Mouse (Mus musculus): Measurements from ENCODE around the gene Olfr1448. TPM values are rescaled to one million over a fixed set of nuclear protein-coding genes. Genes with fewer than 3 reads are reported as not detected.
"Not testable (repeated sequence)": the region's sequence is repeated elsewhere in the genome, so short reads cannot be mapped to it uniquely, and the experiment has no call there.

Olfr1448 gene
- not detected in 2 replicates for total RNA-seq (2012; rRNA removed)
- not detected for polyA plus RNA-seq (2012; ENCODE audit: insufficient read depth in 1 of 2, insufficient read length in 2 of 2, low read depth in 1 of 2, low replicate concordance in 2 of 2, missing spikeins in 1 of 2)

- no peaks in the 10 kb centered on the region for H3K9me3 ChIP-seq (replicated peaks; ENCODE audit: insufficient read depth, low read length)
- no peaks in the 10 kb centered on the region for H3K36me3 ChIP-seq (ENCODE audit: control insufficient read depth in 1 of 2, insufficient read depth in 2 of 2, low read length in 2 of 2)
- no peaks in the 10 kb centered on the region for H3K4me1 ChIP-seq (ENCODE audit: control insufficient read depth in 1 of 2, insufficient read depth in 2 of 2, low read length in 2 of 2)
- DNase-seq (ENCODE audit: low read depth, low spot score) = no peak
- no peak within 1 kb of the TSS for H3K27ac ChIP-seq (ENCODE audit: control insufficient read depth, low read depth, low read length)
- TF ChIP-seq ZKSCAN1 (IDR thresholded peaks at IDR 0.05; ENCODE audit: low read depth, low read length) (no peak), ELF1 (IDR thresholded peaks at IDR 0.05; ENCODE audit: low read depth, low read length) (no peak), POLR2AphosphoS2 (IDR thresholded peaks at IDR 0.05; ENCODE audit: low read length) (no peak), MYC (IDR thresholded peaks at IDR 0.05; ENCODE audit: low read depth, low read length) (no peak), POLR2AphosphoS5 (IDR thresholded peaks at IDR 0.05; ENCODE audit: borderline replicate concordance, low read depth, low read length) (no peak), MAFK (IDR thresholded peaks at IDR 0.05; ENCODE audit: borderline replicate concordance, low read depth, low read length) (no peak), USF2 (IDR thresholded peaks at IDR 0.05; ENCODE audit: borderline replicate concordance in 1 of 2, insufficient read depth in 1 of 2, low read depth in 1 of 2, low read length in 2 of 2) (no peak), RCOR1 (IDR thresholded peaks at IDR 0.05; ENCODE audit: low read depth, low read length) (no peak), USF1 (IDR thresholded peaks at IDR 0.05; ENCODE audit: low read depth, low read length) (no peak), TBP (IDR thresholded peaks at IDR 0.05; ENCODE audit: low read depth, low read length) (no peak), MEF2A (IDR thresholded peaks at IDR 0.05; ENCODE audit: extremely low read depth, insufficient replicate concordance, low read depth, low read length, poor library complexity, severe bottlenecking) (no peak), RAD21 (IDR thresholded peaks at IDR 0.05; ENCODE audit: low read depth, low read length) (no peak)
- H3K79me2 ChIP-seq (ENCODE audit: control insufficient read depth, insufficient read depth, low read length, poor library complexity) = no peaks in the 10 kb centered on the region
- H3K9ac ChIP-seq (ENCODE audit: control insufficient read depth, low read depth, low read length, poor library complexity, severe bottlenecking) = no peak within 1 kb of the TSS
- no peaks in the 10 kb centered on the region for H3K27me3 ChIP-seq (ENCODE audit: control insufficient read depth in 1 of 2, insufficient read depth in 2 of 2, low read length in 2 of 2)
- H3K4me3 ChIP-seq (ENCODE audit: control insufficient read depth in 1 of 2, insufficient read depth in 1 of 2, low read depth in 2 of 2, low read length in 2 of 2) = no peak within 1 kb of the TSS
These were observed at the start of gene Olfr1448 for GRCm38 (mm10) chr19:12924319-12924718. TSS of gene Olfr1448 (minus strand) at chr19:12924419.

- H3K4me1 ChIP-seq (ENCODE audit: control insufficient read depth in 1 of 2, insufficient read depth in 2 of 2, low read length in 2 of 2); H3K4me3 ChIP-seq (ENCODE audit: control insufficient read depth in 1 of 2, insufficient read depth in 1 of 2, low read depth in 2 of 2, low read length in 2 of 2); H3K9me3 ChIP-seq (replicated peaks; ENCODE audit: insufficient read depth, low read length); H3K27ac ChIP-seq (ENCODE audit: control insufficient read depth, low read depth, low read length); H3K27me3 ChIP-seq (ENCODE audit: control insufficient read depth in 1 of 2, insufficient read depth in 2 of 2, low read length in 2 of 2); H3K79me2 ChIP-seq (ENCODE audit: control insufficient read depth, insufficient read depth, low read length, poor library complexity); H3K9ac ChIP-seq (ENCODE audit: control insufficient read depth, low read depth, low read length, poor library complexity, severe bottlenecking); H3K36me3 ChIP-seq (ENCODE audit: control insufficient read depth in 1 of 2, insufficient read depth in 2 of 2, low read length in 2 of 2); DNase-seq (ENCODE audit: low read depth, low spot score): not testable (repeated sequence)
- 0 out of 2 replicates have a peak, but pooled peaks have one; percentile 30 for TF ChIP-seq MAFK (IDR thresholded peaks at IDR 0.05; ENCODE audit: borderline replicate concordance, low read depth, low read length)
These were observed 45.9 kb upstream of the Olfr1448 start for GRCm38 (mm10) chr19:12970082-12970481.

GRCm38 (mm10) chr19:12949958-12950357 lies 25.7 kb upstream of the Olfr1448 start, which contains the start of gene Olfr1450:
TSS of gene Olfr1450 (plus strand) at chr19:12950258.
- H3K4me1 ChIP-seq (ENCODE audit: control insufficient read depth in 1 of 2, insufficient read depth in 2 of 2, low read length in 2 of 2) = no peaks in the 10 kb centered on the region
- H3K9ac ChIP-seq (ENCODE audit: control insufficient read depth, low read depth, low read length, poor library complexity, severe bottlenecking) = no peak within 1 kb of the TSS

More at GRCm38 (mm10) chr19:12949958-12950357, 25.7 kb upstream of the Olfr1448 start, which contains the start of gene Olfr1450:
- no peak for TF ChIP-seq ZKSCAN1 (IDR thresholded peaks at IDR 0.05; ENCODE audit: low read depth, low read length)
- TF ChIP-seq USF2 (IDR thresholded peaks at IDR 0.05; ENCODE audit: borderline replicate concordance in 1 of 2, insufficient read depth in 1 of 2, low read depth in 1 of 2, low read length in 2 of 2) = no peak
- TF ChIP-seq JUND (IDR thresholded peaks at IDR 0.05; ENCODE audit: low read depth, low read length) = no peak
- TF ChIP-seq HCFC1 (IDR thresholded peaks at IDR 0.05; ENCODE audit: low read depth, low read length) = no peak
- TF ChIP-seq NELFE (IDR thresholded peaks at IDR 0.05; ENCODE audit: low read depth, low read length) = no peak
- TF ChIP-seq POLR2AphosphoS2 (IDR thresholded peaks at IDR 0.05; ENCODE audit: low read length) = no peak
- no peak for TF ChIP-seq ZC3H11A (IDR thresholded peaks at IDR 0.05; ENCODE audit: low read depth, low read length)
- TF ChIP-seq POLR2AphosphoS5 (IDR thresholded peaks at IDR 0.05; ENCODE audit: borderline replicate concordance, low read depth, low read length) = no peak
- TF ChIP-seq TCF12 (IDR thresholded peaks at IDR 0.05; ENCODE audit: low read depth, low read length) = no peak
- TF ChIP-seq CHD2 (IDR thresholded peaks at IDR 0.05; ENCODE audit: low read length) = no peak
- no peak for TF ChIP-seq SMC3 (IDR thresholded peaks at IDR 0.05; ENCODE audit: low read depth, low read length)
- Histone ChIP-seq H3K9me3 (replicated peaks; ENCODE audit: insufficient read depth, low read length) (no peaks in the 10 kb centered on the region), H3K27ac (ENCODE audit: control insufficient read depth, low read depth, low read length) (no peak within 1 kb of the TSS), H3K36me3 (ENCODE audit: control insufficient read depth in 1 of 2, insufficient read depth in 2 of 2, low read length in 2 of 2) (no peaks in the 10 kb centered on the region), H3K27me3 (ENCODE audit: control insufficient read depth in 1 of 2, insufficient read depth in 2 of 2, low read length in 2 of 2) (no peaks in the 10 kb centered on the region), H3K79me2 (ENCODE audit: control insufficient read depth, insufficient read depth, low read length, poor library complexity) (no peaks in the 10 kb centered on the region), H3K4me3 (ENCODE audit: control insufficient read depth in 1 of 2, insufficient read depth in 1 of 2, low read depth in 2 of 2, low read length in 2 of 2) (no peak within 1 kb of the TSS)
- DNase-seq (ENCODE audit: low read depth, low spot score) = no peak
